Mouse (Mus musculus) lung, postnatal 25 days (tissue): ENCODE results near the gene Fkbp1b.
"Not testable (repeated sequence)": the region's sequence is repeated elsewhere in the genome, so short reads cannot be mapped to it uniquely, and the experiment has no call there.

ENCODE experiments used
- DNase-seq: peaks from one replicate; pipeline ENCODE4 v3.0.0; 2022; ENCODE audit warnings: low spot score

Fkbp1b gene

DNA sequence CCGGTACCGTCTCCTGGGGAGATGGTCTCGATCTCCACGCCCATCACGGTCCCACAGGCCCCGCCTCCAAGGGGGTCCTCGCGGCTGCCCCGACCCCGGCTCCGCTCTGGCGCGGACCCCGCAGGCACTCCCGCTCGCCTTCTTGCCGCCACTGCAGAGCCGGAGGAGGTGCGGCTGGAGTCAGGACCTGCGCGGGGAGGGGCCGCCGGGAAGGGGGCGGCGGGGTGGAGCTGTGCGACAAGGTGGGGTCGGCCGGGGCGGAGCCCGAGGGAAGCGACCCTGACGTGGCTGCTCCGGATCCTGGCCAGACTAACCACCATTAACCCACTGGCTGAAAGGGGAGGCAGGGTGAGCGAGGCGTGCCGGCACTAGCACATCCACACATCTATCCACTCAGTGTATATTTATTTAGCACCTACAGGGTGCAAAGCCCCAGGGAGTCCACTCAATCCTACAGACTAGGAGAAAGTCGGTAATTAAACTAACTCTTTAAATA lies at the start of gene Fkbp1b:
Gene Fkbp1b, minus strand, starts transcription at position 200 of the 496 bp plus-strand sequence.
- peak; percentile 31 for DNase-seq

DNA sequence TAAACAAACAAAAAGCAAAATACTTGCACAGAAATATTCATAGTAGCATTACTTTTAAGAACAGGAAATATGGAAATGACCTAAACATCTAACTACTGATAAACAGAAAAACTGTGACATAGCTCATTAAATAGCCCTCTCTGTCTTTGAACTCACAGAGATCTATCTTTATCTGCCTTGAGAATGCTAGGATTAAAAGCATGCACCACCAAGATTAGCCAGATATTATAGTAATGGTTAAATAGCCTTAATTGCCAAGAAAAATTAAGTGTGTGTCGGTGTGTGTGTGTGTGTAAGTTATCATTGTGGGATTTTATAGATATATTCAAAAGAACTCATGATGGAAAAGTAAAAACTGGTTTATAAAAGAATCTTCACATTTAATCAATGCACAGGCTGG lies 48.5 kb upstream of the Fkbp1b start:
- no peak for DNase-seq

GRCm38 (mm10) chr12:4889251-4889650 lies 47.9 kb upstream of the Fkbp1b start:
- DNase-seq = no peak

- DNase-seq = no peak
Measured at GRCm38 (mm10) chr12:4888739-4889138, 47.3 kb upstream of the Fkbp1b start.

- DNase-seq = not testable (repeated sequence)
Measured at GRCm38 (mm10) chr12:4886581-4886980, 45.2 kb upstream of the Fkbp1b start.

DNA sequence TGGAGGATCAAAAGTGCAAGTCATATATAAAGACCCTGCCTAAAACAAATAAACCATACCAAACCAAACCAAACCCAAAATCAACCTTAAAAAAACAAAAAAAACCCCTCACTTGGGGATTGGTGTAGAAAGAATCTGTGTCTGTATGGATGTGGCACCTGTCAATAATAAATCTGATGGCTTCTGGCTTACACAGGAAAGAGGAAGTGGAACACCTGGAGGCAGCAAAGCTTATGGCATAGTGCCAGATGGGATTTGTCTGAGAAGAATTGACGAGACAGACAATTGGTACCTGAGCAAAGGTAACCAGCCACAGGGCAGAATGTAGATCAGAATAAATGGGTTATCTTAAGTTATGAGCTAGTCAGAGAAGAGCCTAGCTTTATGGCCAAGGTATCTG lies 43.7 kb upstream of the Fkbp1b start:
- no peak for DNase-seq

DNA sequence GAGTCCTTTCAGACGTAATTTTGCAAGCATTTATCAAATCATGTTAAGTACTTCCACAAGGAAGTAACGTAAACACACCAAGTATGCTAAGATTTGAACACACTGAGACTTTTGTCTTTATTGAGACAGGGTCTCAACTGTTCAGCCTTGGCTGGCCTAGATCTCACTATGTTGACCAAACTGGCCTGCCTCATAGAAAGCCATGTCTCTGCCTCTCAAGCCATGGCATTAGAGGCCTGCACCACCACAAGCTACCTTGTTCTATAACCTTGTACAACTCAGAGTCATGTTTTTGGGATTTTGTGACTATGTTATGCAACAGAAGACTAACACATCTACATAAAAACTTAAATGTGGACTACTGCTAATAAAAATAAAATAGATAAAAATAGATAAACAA lies 40.7 kb upstream of the Fkbp1b start:
- DNase-seq = no peak

GRCm38 (mm10) chr12:4879048-4879447 lies 37.7 kb upstream of the Fkbp1b start:
- no peak for DNase-seq

DNA sequence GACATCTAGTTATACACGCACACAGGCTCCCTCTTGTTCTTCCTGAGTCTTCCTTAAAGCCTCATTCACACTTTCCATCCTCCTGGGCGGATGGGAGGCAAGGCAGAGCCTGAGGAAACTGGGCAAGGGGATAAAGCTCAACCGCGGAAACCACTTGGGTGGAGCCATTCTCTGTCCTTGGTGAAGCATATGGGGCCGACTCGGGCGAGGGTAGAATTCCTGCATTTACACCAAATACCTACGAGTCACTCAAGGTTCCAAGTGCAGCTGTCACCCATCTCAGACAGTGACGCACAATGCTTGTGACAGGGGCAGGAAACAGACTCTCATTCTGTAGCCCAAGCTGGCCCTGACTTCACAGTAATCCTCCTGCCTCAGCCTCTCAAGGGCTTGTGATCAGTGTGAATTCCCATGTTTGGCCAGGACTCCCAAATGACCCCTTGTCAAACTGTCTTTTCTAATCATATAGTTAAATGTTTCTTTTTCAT lies 36.9 kb upstream of the Fkbp1b start:
- no peak for DNase-seq

DNA sequence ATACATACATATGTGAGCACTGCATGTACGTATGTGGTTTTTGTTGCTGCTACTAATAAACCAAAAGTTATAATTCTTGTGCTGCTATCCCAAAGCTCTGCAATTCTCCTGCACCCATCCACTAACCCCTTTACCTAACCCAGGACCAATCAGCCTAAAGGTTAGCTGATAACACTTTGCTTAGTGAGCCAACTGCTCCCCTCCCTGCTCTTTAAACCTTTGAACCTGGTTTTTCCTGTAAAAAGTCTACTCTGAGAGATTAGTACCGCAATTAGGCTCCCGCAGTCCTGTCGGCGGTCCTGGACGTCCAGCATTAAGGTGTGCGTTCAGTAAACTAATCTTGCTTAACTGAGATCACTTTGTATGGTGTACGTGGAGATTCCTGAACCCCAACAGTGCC lies 34.2 kb upstream of the Fkbp1b start:
- DNase-seq = no peak

DNA sequence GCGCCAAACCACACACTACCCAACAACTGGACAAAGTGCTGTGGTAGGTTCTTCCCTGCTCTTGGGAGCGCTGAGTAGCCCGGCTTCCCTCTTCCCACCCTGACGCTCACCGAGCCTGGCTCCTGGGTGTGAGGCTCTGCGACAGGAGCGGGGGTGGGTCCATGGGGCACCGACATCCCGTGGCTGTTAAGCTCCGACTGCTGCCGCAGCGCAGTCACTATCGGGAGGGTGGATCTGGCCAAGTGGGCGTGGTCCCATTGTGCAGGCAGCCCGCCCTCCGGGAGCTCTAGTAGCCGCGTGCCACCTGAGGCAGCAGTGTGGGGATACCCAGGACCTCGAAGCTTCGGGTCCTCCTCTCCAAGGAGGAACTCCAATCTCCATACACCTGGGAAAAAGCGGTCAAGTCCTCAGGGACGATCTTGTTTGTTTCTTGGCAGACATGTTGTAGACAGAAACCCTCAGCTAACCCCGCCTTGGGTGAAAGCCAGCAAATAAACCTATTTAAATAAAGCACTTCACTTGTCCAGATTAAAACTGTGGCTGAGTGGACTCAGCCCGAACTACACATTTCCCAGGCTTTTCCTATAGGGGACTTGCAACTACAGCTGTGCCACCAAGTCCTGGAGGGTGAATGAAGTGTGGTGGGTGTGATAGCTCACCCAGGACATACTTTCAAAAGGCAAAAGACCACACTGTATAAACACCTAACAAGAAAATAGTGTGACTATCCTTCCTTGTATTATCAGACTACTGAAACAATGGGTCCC lies 33.0 kb upstream of the Fkbp1b start, which contains the start of gene Mfsd2b:
Gene Mfsd2b, minus strand, starts transcription at position 199 of the 767 bp plus-strand sequence.
- peak; percentile 75 for DNase-seq

GRCm38 (mm10) chr12:4873531-4873930 lies 32.1 kb upstream of the Fkbp1b start:
- no peak for DNase-seq

DNA sequence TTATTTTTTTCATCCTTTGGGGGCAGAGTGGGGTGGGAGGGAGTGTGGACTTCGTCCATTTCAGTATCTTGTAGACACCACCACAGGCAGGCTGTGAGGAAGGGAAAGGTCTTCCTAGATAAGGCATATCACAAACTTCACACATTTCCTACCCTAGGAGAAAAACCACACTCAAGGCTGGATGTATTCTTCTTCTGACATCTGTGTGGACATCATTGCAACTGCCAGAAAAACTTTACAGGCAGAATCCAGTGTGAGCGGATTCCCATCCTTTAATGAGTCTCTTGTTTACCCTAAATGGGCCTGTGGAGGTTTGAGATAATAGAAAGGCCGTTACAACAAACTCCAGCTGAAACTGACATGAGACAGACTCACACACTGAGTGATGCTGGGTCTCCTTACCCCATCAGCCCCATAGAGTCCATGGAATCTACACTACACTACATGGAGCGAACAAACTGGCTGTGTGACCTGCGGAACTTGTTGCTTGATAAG lies 31.6 kb upstream of the Fkbp1b start:
- DNase-seq = no peak

GRCm38 (mm10) chr12:4872273-4872672 lies 30.9 kb upstream of the Fkbp1b start:
- DNase-seq = no peak

- no peak for DNase-seq
Measured at GRCm38 (mm10) chr12:4871260-4871659, 29.9 kb upstream of the Fkbp1b start.

GRCm38 (mm10) chr12:4868924-4869323 lies 27.5 kb upstream of the Fkbp1b start:
- no peak for DNase-seq

DNA sequence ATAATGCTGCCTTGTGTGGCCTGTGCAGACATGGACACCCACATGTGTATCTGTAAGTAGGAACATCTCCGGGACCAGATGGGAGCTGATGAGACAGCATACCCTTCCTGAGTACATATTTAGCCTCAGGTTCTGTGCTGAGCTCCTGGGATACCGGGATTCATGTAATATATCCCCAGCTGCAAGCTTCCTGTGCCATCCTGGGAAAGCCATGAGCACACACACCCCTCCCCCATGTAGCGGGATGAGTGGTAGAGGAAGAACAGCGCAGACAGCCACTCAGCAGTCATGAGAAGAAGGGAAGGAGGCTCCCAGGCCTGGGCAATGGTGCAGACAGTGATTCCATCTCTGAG lies 22.9 kb upstream of the Fkbp1b start:
- DNase-seq = no peak

DNA sequence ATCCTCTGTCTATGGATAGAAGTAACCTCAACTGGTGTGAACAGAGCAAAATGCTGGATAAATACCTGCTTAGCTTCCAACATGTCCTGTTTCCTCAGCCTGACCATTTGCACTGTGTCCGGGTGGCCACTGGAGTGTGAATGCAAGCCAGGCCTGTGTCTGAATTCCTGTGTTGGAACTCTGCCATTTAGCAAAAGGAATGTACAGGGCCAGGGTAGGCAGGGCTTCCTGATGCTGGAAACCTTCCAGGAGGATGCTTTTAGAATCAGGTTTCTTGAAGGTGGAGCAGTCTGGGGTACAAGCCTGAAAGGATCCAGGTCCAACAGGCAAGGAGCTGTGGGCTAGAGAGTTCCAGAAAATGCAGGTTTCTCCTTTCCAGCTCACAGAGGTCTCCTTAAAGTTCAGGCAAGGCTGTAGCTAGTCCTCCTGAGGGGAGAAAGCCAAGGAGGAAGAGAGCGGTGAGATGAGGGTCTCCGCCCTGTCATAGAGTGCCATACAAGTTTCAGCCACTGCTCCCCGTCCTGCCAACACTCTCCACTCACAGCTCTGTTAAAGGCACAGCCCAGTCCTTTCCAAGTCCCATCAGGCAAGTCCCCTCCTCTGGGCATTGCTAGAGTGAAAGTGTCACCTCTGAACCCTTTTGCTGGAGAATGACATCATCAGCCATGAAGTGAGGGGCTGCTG lies 22.4 kb upstream of the Fkbp1b start:
- peak; percentile 53 for DNase-seq

GRCm38 (mm10) chr12:4862672-4863071 lies 21.3 kb upstream of the Fkbp1b start:
- DNase-seq = no peak

DNA sequence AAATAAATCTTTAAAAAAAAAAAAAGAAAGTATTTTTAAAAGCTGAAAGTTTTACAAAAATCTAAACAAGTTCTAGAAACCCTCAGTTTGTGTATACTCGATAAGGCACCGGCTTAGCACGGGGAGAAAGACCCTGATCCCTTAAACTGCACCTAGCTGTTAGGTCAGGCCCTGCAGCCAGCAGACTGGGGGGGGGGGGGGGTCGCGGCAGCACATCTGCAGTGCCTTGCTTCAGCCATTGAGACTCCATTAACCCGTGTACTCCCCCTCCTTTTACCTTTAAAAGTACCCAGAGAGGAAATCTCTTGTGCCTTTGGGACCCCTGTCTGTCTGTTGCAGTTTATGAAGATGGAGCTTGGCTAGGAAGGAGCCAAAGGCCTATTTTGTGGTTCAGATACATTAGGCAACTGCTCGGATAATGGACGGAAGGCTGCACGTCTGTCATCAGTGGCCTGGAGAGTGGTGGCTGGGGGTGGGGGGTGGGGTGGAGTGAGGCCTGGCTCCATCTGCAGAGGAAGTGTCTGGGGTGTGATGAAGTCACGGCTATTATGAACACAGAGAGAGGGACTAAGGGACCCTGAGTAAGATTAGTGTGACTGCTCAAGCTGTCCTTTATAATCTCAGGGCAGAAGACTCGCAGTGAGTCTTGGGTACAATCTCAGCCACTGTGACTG lies 18.0 kb upstream of the Fkbp1b start:
- DNase-seq = no peak

- DNase-seq = no peak
Measured at GRCm38 (mm10) chr12:4856834-4857233, 15.4 kb upstream of the Fkbp1b start.

DNA sequence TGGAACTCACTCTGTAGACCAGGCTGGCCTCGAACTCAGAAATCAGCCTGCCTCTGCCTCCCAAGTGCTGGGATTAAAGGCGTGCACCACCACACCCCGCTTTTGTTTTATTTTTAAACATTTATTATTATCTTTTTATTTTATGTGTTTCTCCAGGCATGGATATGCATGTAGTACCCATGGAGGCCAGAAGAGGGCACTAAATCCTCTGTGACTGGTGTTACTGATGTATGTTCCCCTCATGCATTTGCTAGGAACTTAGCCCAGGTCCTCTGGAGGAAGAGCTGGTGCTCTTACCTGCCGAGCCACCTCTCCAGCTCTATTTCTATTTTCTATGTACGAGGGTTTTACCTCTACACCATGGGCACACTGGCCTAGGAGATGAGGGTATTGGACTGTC lies 14.8 kb upstream of the Fkbp1b start:
- DNase-seq = no peak

GRCm38 (mm10) chr12:4843741-4844140 lies 2.4 kb upstream of the Fkbp1b start:
- peak; percentile 10 for DNase-seq
